Mouse (Mus musculus): Measurements from ENCODE around the gene Fkbp10.

DNA sequence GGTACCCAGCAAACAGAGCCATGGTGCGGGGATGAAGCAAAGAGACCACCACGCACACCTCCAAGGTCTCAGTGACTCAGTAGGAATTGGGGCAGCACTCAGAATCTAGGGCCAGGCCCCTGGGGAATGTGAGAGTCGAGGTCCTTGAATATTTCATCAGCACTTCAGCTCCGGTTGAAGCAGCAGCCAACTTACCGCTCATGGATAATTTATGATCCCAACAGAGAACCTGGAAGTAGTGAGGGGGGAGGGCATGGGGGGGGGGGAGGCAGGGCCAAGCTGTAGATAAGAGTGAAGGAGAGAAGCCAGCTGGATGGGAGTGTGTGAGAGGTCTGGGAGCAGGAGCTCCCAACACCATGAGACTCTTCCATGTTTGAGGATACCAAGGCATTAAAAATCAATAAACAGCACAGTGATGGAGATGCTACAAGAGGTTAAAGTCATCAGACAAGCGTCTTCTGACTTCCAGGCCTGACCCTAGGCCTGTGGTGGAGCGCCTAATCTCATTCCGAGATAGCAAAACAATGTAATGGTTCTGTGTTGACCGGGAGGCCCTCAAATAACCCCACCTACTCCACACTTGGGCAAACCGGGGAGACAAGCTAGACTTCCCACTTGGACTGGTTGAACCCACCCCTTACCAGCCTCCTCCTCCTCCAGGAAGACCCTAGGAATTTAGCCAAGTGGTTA lies 11.9 kb upstream of the Fkbp10 start:
- TF ChIP-seq CTCF (IDR thresholded peaks at IDR 0.05; ENCODE audit: extremely low read depth, insufficient read depth, insufficient read length, insufficient replicate concordance) (no peak), POLR2A (IDR thresholded peaks at IDR 0.05; ENCODE audit: low read depth, low read length) (no peak)

Measured in spleen, adult 2 months (tissue).